Mouse (Mus musculus) kidney, postnatal 4 days (tissue): Measurements from ENCODE around the gene Adcy5.

ENCODE experiments used
- DNase-seq, 2 experiments: peaks; one replicate each; pipeline ENCODE4 v3.0.0; 2021; ENCODE audit warnings: mixed read lengths in 2 of 2

Gene Adcy5

GRCm38 (mm10) chr16:35156832-35157231, 2.2 kb downstream of the Adcy5 start:
- no peak for DNase-seq

- no peak for DNase-seq
These were observed 4.9 kb downstream of the Adcy5 start for GRCm38 (mm10) chr16:35159532-35159931.

GRCm38 (mm10) chr16:35159991-35160390, 5.3 kb downstream of the Adcy5 start:
- no peak for DNase-seq

- DNase-seq: peak in 1 of 2 experiments; percentile 23
These were observed 9.9 kb downstream of the Adcy5 start for GRCm38 (mm10) chr16:35164361-35165224.

GRCm38 (mm10) chr16:35165361-35165760, 10.7 kb downstream of the Adcy5 start:
- DNase-seq: no peak

- no peak for DNase-seq
These were observed 11.1 kb downstream of the Adcy5 start for GRCm38 (mm10) chr16:35165788-35166187.

GRCm38 (mm10) chr16:35169431-35169830, 14.8 kb downstream of the Adcy5 start:
- no peak for DNase-seq

GRCm38 (mm10) chr16:35172195-35172594, 17.5 kb downstream of the Adcy5 start:
- no peak for DNase-seq

GRCm38 (mm10) chr16:35178516-35178915, 23.8 kb downstream of the Adcy5 start:
- DNase-seq: no peak

- peak; percentile 71 to 78 for DNase-seq
These were observed 24.4 kb downstream of the Adcy5 start for GRCm38 (mm10) chr16:35179082-35179481.

GRCm38 (mm10) chr16:35183161-35183560, 28.5 kb downstream of the Adcy5 start:
- DNase-seq: no peak

GRCm38 (mm10) chr16:35188111-35188510, 33.4 kb downstream of the Adcy5 start:
- DNase-seq: no peak

GRCm38 (mm10) chr16:35189420-35190141, 34.9 kb downstream of the Adcy5 start:
- DNase-seq: no peak

- DNase-seq: no peak
These were observed 36.1 kb downstream of the Adcy5 start for GRCm38 (mm10) chr16:35190777-35191176.

- no peak for DNase-seq
These were observed 36.6 kb downstream of the Adcy5 start for GRCm38 (mm10) chr16:35191271-35191670.

GRCm38 (mm10) chr16:35192471-35192870, 37.8 kb downstream of the Adcy5 start:
- no peak for DNase-seq

GRCm38 (mm10) chr16:35193357-35193756, 38.7 kb downstream of the Adcy5 start:
- no peak for DNase-seq

- DNase-seq: peak; percentile 36 to 62
These were observed 45.2 kb downstream of the Adcy5 start for GRCm38 (mm10) chr16:35199721-35200431.

- peak; percentile 62 to 77 for DNase-seq
These were observed 45.9 kb downstream of the Adcy5 start for GRCm38 (mm10) chr16:35200432-35201142.

GRCm38 (mm10) chr16:35201281-35201680, 46.6 kb downstream of the Adcy5 start:
- no peak for DNase-seq

GRCm38 (mm10) chr16:35203511-35203910, 48.8 kb downstream of the Adcy5 start:
- no peak for DNase-seq

- no peak for DNase-seq
These were observed 51.0 kb downstream of the Adcy5 start for GRCm38 (mm10) chr16:35205681-35206080.

- DNase-seq: no peak
These were observed 51.7 kb downstream of the Adcy5 start for GRCm38 (mm10) chr16:35206426-35206825.
